Mouse (Mus musculus) G1E (cell line): Measurements from ENCODE around the gene Usp29. TPM values are rescaled to one million over a fixed set of nuclear protein-coding genes. Genes with fewer than 3 reads are reported as not detected.

Source experiments
- ATAC-seq: 2 replicates; pipeline ENCODE4 v1.8.0; 2016; ENCODE audit warnings: mild to moderate bottlenecking; ENCODE audit not compliant: insufficient number of reproducible peaks, poor library complexity, low FRiP score, severe bottlenecking; ENCODE audit errors: extremely low read depth
- DNase-seq: peaks from one replicate; pipeline ENCODE4 v3.0.0; 2012; ENCODE audit warnings: low spot score
- H3K27me3 ChIP-seq: 2 replicates; pipeline ENCODE4 v1.6.1; 2012; ENCODE audit warnings: mild to moderate bottlenecking, low read length, inconsistent platforms; ENCODE audit not compliant: insufficient read depth
- H3K36me3 ChIP-seq: replicated peaks from 2 replicates; pipeline ENCODE3; 2012; ENCODE audit warnings: mild to moderate bottlenecking, inconsistent platforms
- H3K4me1 ChIP-seq: 2 replicates; pipeline ENCODE4 v1.6.1; 2012; ENCODE audit warnings: low read depth, low read length, inconsistent platforms, mixed read lengths; ENCODE audit not compliant: insufficient read depth
- H3K4me3 ChIP-seq: 2 replicates; pipeline ENCODE4 v1.5.1; 2012; ENCODE audit warnings: low read depth, mild to moderate bottlenecking, inconsistent platforms, low read length, moderate library complexity, mixed read lengths
- H3K9me3 ChIP-seq: replicated peaks from 2 replicates; pipeline ENCODE4 v1.6.1; 2012; ENCODE audit warnings: inconsistent platforms
- CTCF ChIP-seq: IDR thresholded peaks from 2 replicates; pipeline ENCODE4 v1.5.1; 2012; ENCODE audit warnings: low read depth, low read length, inconsistent platforms, mixed read lengths
- GATA1 ChIP-seq: IDR thresholded peaks from 2 replicates; pipeline ENCODE4 v1.6.1; 2012; ENCODE audit warnings: borderline replicate concordance, low read length, inconsistent platforms, mixed read lengths
- GATA2 ChIP-seq: IDR thresholded peaks from 2 replicates; pipeline ENCODE4 v1.6.1; 2012; ENCODE audit warnings: low read depth, low read length, inconsistent platforms, borderline replicate concordance
- POLR2AphosphoS5 ChIP-seq: IDR thresholded peaks from 2 replicates; pipeline ENCODE4 v1.6.1; 2012; ENCODE audit warnings: low read depth, low read length, inconsistent platforms; ENCODE audit not compliant: insufficient replicate concordance
- TAL1 ChIP-seq: conservative IDR thresholded peaks from 2 replicates; pipeline ENCODE4 v1.6.1; 2012; ENCODE audit warnings: low read depth, low read length, inconsistent platforms, mixed read lengths
- polyA plus RNA-seq: library from polyadenylated mRNA; stranded (reverse); fragments of >175 nt; gene quantifications from 2 replicates; pipeline ENCODE4 v1.2.3, GENCODE M21; 2012
- total RNA-seq, 2 experiments: library from RNA; stranded (forward) in 1 of 2; stranded (reverse) in 1 of 2; fragments of 200-1000 nt in 1 of 2; fragments of >200 nt in 1 of 2; fragmentation: Nextera tagmentation in 1 of 2; gene quantifications; 2 replicates each; pipeline ENCODE4 v1.2.3; 2014 to 2017

Usp29 gene
- total and polyA plus RNA-seq, 3 experiments = 0.15 to 6.9 (median 2.2) TPM

- DNase-seq (no peak), ATAC-seq (no peak)
- TF ChIP-seq TAL1 = no peak
- TF ChIP-seq CTCF = no peak
- TF ChIP-seq GATA1 = no peak
- TF ChIP-seq GATA2 = no peak
- no peak for TF ChIP-seq POLR2AphosphoS5
- Histone ChIP-seq H3K36me3 (no peaks in the 10 kb centered on the region), H3K9me3 (no peaks in the 10 kb centered on the region), H3K4me3 (no peak overlapping the region), H3K4me1 (no peaks in the 10 kb centered on the region), H3K27me3 (no peaks in the 10 kb centered on the region)
These were observed 95.7 kb downstream of the Usp29 start for GRCm38 (mm10) chr7:6825966-6826647.

DNA sequence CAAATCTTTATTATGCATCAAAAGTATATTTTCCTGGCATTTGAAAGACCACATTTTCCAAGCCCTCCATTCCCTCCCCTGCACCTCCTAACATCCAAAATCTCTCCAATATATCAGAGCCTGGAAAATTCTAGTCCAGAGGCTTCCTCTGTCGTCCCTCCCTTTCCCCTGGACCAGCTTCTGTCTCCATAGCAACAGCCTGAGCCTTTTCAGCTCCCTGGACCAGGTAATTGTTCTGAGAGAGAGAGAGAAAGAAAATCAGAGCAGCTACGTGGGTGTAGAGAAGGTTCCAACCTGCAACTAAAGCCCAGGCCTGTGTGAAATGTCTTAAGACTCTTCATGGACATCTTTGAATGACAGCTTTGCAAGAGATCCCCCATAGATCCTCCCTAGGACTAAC is 98.8 kb downstream of the Usp29 start:
- Histone ChIP-seq H3K9me3 (no peaks in the 10 kb centered on the region), H3K36me3 (no peaks in the 10 kb centered on the region), H3K27me3 (no peaks in the 10 kb centered on the region), H3K4me1 (no peaks in the 10 kb centered on the region), H3K4me3 (no peak overlapping the region)
- DNase-seq = no peak
- no peak for ATAC-seq
- no peak for TF ChIP-seq CTCF
- no peak for TF ChIP-seq TAL1

DNA sequence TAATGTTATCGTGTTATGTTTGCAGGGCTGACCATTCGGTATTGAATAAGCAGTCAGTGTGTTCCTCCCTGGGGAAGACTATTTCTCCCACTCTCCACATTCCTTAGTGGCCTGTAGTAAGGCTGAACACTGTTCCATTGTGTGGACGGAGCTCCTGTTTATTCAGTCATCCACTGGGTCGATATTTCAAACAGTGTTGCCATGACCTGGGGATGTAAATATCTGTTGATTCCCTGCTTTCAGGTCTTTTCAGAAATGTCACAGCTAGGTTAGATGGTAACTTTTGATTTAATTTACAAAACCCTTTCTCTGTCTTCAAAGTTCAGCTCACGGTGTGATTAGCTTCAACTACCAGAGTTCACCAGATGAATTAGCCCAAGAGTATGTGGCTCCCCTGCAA is 104.6 kb downstream of the Usp29 start:
- Histone ChIP-seq H3K27me3 (no peaks in the 10 kb centered on the region; the same call in 1 of the 2 replicates), H3K4me3 (no peak overlapping the region), H3K4me1 (no peaks in the 10 kb centered on the region), H3K9me3 (no peaks in the 10 kb centered on the region), H3K36me3 (no peaks in the 10 kb centered on the region)
- TF ChIP-seq GATA2 (no peak), GATA1 (no peak), TAL1 (no peak), CTCF (no peak), POLR2AphosphoS5 (no peak)
- ATAC-seq = no peak
- DNase-seq = no peak

DNA sequence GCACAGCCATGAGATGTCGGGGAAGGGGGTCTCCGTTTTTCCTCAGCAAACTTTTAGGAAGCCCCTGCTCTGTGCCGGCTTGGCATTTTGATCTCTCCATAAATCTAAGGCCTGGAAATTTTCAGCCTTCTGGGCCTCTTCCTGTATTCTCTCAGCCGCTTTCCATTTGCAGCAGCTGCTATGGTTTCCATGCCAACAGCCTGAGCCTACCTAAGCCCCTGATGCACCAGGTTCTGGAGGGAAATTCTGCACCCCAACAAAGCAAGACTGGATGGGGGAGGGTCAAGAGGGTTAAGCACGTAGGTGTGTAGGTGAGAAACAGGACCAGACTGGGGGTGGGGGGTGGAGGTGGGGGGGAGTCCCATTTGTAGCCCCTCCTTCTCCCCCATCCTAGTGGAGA is 105.0 kb downstream of the Usp29 start:
- no peaks in the 10 kb centered on the region for H3K4me1 ChIP-seq
- H3K27me3 ChIP-seq = no peaks in the 10 kb centered on the region; the same call in 1 of the 2 replicates
- no peak for DNase-seq
- no peak for ATAC-seq
- no peaks in the 10 kb centered on the region for H3K36me3 ChIP-seq
- TF ChIP-seq GATA1 (no peak), CTCF (no peak), POLR2AphosphoS5 (no peak), TAL1 (no peak), GATA2 (no peak)
- H3K4me3 ChIP-seq = no peak overlapping the region
- no peaks in the 10 kb centered on the region for H3K9me3 ChIP-seq

GRCm38 (mm10) chr7:6837297-6837925 is 107.0 kb downstream of the Usp29 start:
- ATAC-seq (no peak), DNase-seq (no peak)
- H3K27me3 ChIP-seq = no peaks in the 10 kb centered on the region; the same call in 1 of the 2 replicates
- no peaks in the 10 kb centered on the region for H3K4me1 ChIP-seq
- H3K36me3 ChIP-seq = no peaks in the 10 kb centered on the region
- no peak overlapping the region for H3K4me3 ChIP-seq
- no peak for TF ChIP-seq POLR2AphosphoS5
- TF ChIP-seq CTCF = no peak
- no peak for TF ChIP-seq TAL1
- no peak for TF ChIP-seq GATA1
- TF ChIP-seq GATA2 = no peak
- no peaks in the 10 kb centered on the region for H3K9me3 ChIP-seq

DNA sequence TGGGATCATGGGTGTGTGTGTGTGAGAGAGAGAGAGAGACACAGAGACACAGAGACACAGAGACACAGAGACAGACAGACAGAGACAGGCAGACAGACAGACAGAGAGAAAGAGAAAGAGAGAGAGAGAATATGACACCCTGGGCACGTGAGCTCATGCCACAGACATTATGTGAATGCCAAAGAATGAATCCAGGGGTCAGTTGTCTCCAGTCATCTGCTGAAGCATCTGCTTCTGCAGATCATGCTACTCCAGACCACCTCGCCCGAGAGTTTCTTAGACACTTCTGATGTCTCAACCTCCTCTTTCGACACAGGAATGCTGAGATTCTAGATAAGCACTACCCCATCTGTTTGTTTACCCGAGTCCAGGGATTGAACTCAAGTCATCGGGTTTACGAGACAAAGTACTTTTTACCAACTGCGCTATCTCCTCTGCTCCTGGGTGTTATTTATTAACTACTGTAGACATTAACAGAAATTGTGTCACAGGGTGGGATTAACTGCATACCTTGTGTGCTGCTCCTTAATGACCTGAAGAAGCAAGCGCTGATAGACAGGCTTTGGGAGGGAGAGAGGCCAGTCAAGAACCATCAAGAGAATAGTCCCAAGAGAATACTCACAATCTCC is 107.7 kb downstream of the Usp29 start:
- no peak for TF ChIP-seq GATA2
- no peak for TF ChIP-seq POLR2AphosphoS5
- no peak for TF ChIP-seq GATA1
- no peak for TF ChIP-seq TAL1
- TF ChIP-seq CTCF = no peak
- no peak for DNase-seq
- Histone ChIP-seq H3K9me3 (no peaks in the 10 kb centered on the region), H3K4me1 (no peaks in the 10 kb centered on the region), H3K27me3 (no peaks in the 10 kb centered on the region; the same call in 1 of the 2 replicates), H3K4me3 (no peak overlapping the region), H3K36me3 (no peaks in the 10 kb centered on the region)
- ATAC-seq = no peak
